Mouse (Mus musculus) hindbrain, embryonic 12.5 days (tissue): ENCODE measurements around the gene Wdr18. TPM values are rescaled to one million over a fixed set of nuclear protein-coding genes. Genes with fewer than 3 reads are reported as not detected.

Experiments used
- ATAC-seq: fragments of 200-750 bp; cut with Nextera tagmentation; 2 replicates; pipeline ENCODE4 v1.8.0; 2017; ENCODE audit warnings: moderate TSS enrichment; ENCODE audit not compliant: low FRiP score
- H3K27ac ChIP-seq: fragments of 300-500 bp; sonication (generic); 2 replicates; pipeline ENCODE4 v1.5.1; 2016; ENCODE audit warnings: mild to moderate bottlenecking
- H3K27me3 ChIP-seq: fragments of 300-500 bp; sonication (generic); 2 replicates; pipeline ENCODE4 v1.6.1; 2016; ENCODE audit warnings: mild to moderate bottlenecking
- H3K36me3 ChIP-seq: fragments of 300-500 bp; sonication (generic); 2 replicates; pipeline ENCODE4 v1.6.1; 2016; ENCODE audit warnings: mild to moderate bottlenecking
- H3K4me1 ChIP-seq: fragments of 300-500 bp; sonication (generic); 2 replicates; pipeline ENCODE4 v1.6.1; 2016
- H3K4me2 ChIP-seq: fragments of 300-500 bp; sonication (generic); replicated peaks from 2 replicates; pipeline ENCODE4 v1.6.1; 2016; ENCODE audit warnings: mild to moderate bottlenecking
- H3K4me3 ChIP-seq: fragments of 300-500 bp; sonication (generic); 2 replicates; pipeline ENCODE4 v1.5.1; 2016; ENCODE audit warnings: mild to moderate bottlenecking
- H3K9ac ChIP-seq: fragments of 300-500 bp; sonication (generic); 2 replicates; pipeline ENCODE4 v1.6.1; 2016; ENCODE audit warnings: mild to moderate bottlenecking, moderate library complexity
- H3K9me3 ChIP-seq: fragments of 300-500 bp; sonication (generic); replicated peaks from 2 replicates; pipeline ENCODE4 v1.6.1; 2016; ENCODE audit warnings: mild to moderate bottlenecking
- WGBS: fragments of 180-500 bp; shearing (Covaris S2); methylation state at CpG from one replicate; pipeline ENCODE4 v1.1.7; 2016; 5-methylcytosine and 5-hydroxymethylcytosine counted together
- polyA plus RNA-seq: library from polyadenylated mRNA; unstranded; fragments of >200 nt; fragmentation: Nextera tagmentation; extraction: Ambion mirVana; gene quantifications from 2 replicates; pipeline ENCODE4 v1.2.1, GENCODE M21; 2016

The Wdr18 gene
- polyA plus RNA-seq, 1 experiment from 2014 or later: 100 TPM

GRCm38 (mm10) chr10:80017361-80017760 lies 57.4 kb downstream of the Wdr18 start:
- 70% methylated on average over 3 of the region's 3 CpGs for WGBS
- no peaks in the 10 kb centered on the region for H3K36me3 ChIP-seq
- no peak for ATAC-seq

GRCm38 (mm10) chr10:80017771-80018170 lies 57.8 kb downstream of the Wdr18 start:
- H3K27ac ChIP-seq: no peak overlapping the region
- no peak overlapping the region for H3K4me2 ChIP-seq
- H3K9ac ChIP-seq: no peak overlapping the region
- peaks cover 70% of the 10 kb centered on the region for H3K27me3 ChIP-seq
- ATAC-seq: no peak
- no peaks in the 10 kb centered on the region for H3K36me3 ChIP-seq
- 0 out of 2 replicates have a peak, but pooled peaks cover 1% of the 10 kb centered on the region for H3K9me3 ChIP-seq
- H3K4me3 ChIP-seq: no peak overlapping the region
- 84% methylated on average over 14 of the region's 14 CpGs for WGBS
- peaks cover 10% of the 10 kb centered on the region for H3K4me1 ChIP-seq

More at GRCm38 (mm10) chr10:80017361-80017760, 57.4 kb downstream of the Wdr18 start:
- Histone ChIP-seq H3K9me3 (no peaks in the 10 kb centered on the region), H3K9ac (no peak overlapping the region), H3K4me3 (no peak overlapping the region), H3K27me3 (peaks cover 74% of the 10 kb centered on the region), H3K4me2 (no peak overlapping the region), H3K4me1 (peaks cover 10% of the 10 kb centered on the region), H3K27ac (no peak overlapping the region)

GRCm38 (mm10) chr10:80018739-80019297 lies 58.9 kb downstream of the Wdr18 start:
- Histone ChIP-seq H3K4me2 (peak overlapping the region; percentile 14; the same call in 1 of the 2 replicates), H3K9ac (no peak overlapping the region), H3K9me3 (0 out of 2 replicates have a peak, but pooled peaks cover 5% of the 10 kb centered on the region), H3K4me1 (peaks cover 10% of the 10 kb centered on the region), H3K4me3 (no peak overlapping the region), H3K27ac (no peak overlapping the region), H3K27me3 (peaks cover 60% of the 10 kb centered on the region), H3K36me3 (no peaks in the 10 kb centered on the region)
- no peak for ATAC-seq
- 6% methylated on average over 11 of the region's 15 CpGs for WGBS

GRCm38 (mm10) chr10:80019471-80020131 lies 59.6 kb downstream of the Wdr18 start:
- Histone ChIP-seq H3K9me3 (0 out of 2 replicates have a peak, but pooled peaks cover 5% of the 10 kb centered on the region), H3K4me1 (peaks cover 10% of the 10 kb centered on the region), H3K27me3 (peaks cover 52% of the 10 kb centered on the region), H3K9ac (peak overlapping the region; percentile 32; the same call in 1 of the 2 replicates), H3K4me2 (peak overlapping the region; percentile 14), H3K36me3 (no peaks in the 10 kb centered on the region), H3K27ac (no peak overlapping the region), H3K4me3 (peak overlapping the region; percentile 4; the same call in 1 of the 2 replicates)
- peak; percentile 54; the same call in 1 of the 2 replicates for ATAC-seq
- 8% methylated on average over 20 of the region's 20 CpGs for WGBS

Other genes starting within 250 kb of the Wdr18 start
- 0.45 and 0.48 TPM in 2 replicates for gene Hcn2, start 243.5 kb upstream of the Wdr18 start, polyA plus RNA-seq
- gene Polrmt, start 213.6 kb upstream of the Wdr18 start, polyA plus RNA-seq: 42.7 and 47.5 TPM in 2 replicates
- 0.42 and 0.72 TPM in 2 replicates for gene Fgf22, start 205.1 kb upstream of the Wdr18 start, polyA plus RNA-seq
- 103 and 108 TPM in 2 replicates for gene Rnf126, start 193.2 kb upstream of the Wdr18 start, polyA plus RNA-seq
- gene Fstl3, start 182.9 kb upstream of the Wdr18 start, polyA plus RNA-seq: 2.3 and 2.7 TPM in 2 replicates
- 0.23 and 0.30 TPM in 2 replicates for gene Prss57, start 169.2 kb upstream of the Wdr18 start, polyA plus RNA-seq
- gene Palm, start 166.6 kb upstream of the Wdr18 start, polyA plus RNA-seq: 189 and 198 TPM in 2 replicates
- 1.3 and 2.1 TPM in 2 replicates for gene Misp, start 139.2 kb upstream of the Wdr18 start, polyA plus RNA-seq
- gene Ptbp1, start 105.7 kb upstream of the Wdr18 start, polyA plus RNA-seq: 201 and 211 TPM in 2 replicates
- 11.8 and 14.1 TPM in 2 replicates for gene Prtn3, start 85.7 kb upstream of the Wdr18 start, polyA plus RNA-seq
- 289 and 290 TPM in 2 replicates for gene Plppr3, start 85.5 kb upstream of the Wdr18 start, polyA plus RNA-seq
- 0.56 TPM in 1 of 2 replicates, not detected in the other for gene Elane, start 73.9 kb upstream of the Wdr18 start, polyA plus RNA-seq
- not detected in 2 replicates for gene Cfd, start 69.3 kb upstream of the Wdr18 start, polyA plus RNA-seq
- 63.3 and 70.0 TPM in 2 replicates for gene Med16, start 51.2 kb upstream of the Wdr18 start, polyA plus RNA-seq
- gene Gm26602, start 49.3 kb upstream of the Wdr18 start, polyA plus RNA-seq: 25.5 and 54.9 TPM in 2 replicates
- gene Kiss1r, start 43.2 kb upstream of the Wdr18 start, polyA plus RNA-seq: 1.2 and 1.6 TPM in 2 replicates
- gene R3hdm4, start 38.9 kb upstream of the Wdr18 start, polyA plus RNA-seq: 173 and 184 TPM in 2 replicates
- gene Arid3a, start 33.1 kb upstream of the Wdr18 start, polyA plus RNA-seq: 4.7 and 5.3 TPM in 2 replicates
- 0.23 and 0.44 TPM in 2 replicates for gene Grin3b, start 10.6 kb downstream of the Wdr18 start, polyA plus RNA-seq
- gene Tmem259, start 24.2 kb downstream of the Wdr18 start, polyA plus RNA-seq: 23.1 and 25.5 TPM in 2 replicates
- gene Cnn2, start 28.4 kb downstream of the Wdr18 start, polyA plus RNA-seq: 178 and 204 TPM in 2 replicates
- 6.9 and 7.7 TPM in 2 replicates for gene Abca7, start 36.3 kb downstream of the Wdr18 start, polyA plus RNA-seq
- 8.7 and 8.9 TPM in 2 replicates for gene Arhgap45, start 56.5 kb downstream of the Wdr18 start, polyA plus RNA-seq
- 163 and 171 TPM in 2 replicates for gene Polr2e, start 79.6 kb downstream of the Wdr18 start, polyA plus RNA-seq
- gene Gpx4, start 87.0 kb downstream of the Wdr18 start, polyA plus RNA-seq: 449 and 484 TPM in 2 replicates
- gene Sbno2, start 145.4 kb downstream of the Wdr18 start, polyA plus RNA-seq: 15.1 TPM in 2 replicates
- 13.1 and 16.1 TPM in 2 replicates for gene Stk11, start 155.7 kb downstream of the Wdr18 start, polyA plus RNA-seq
- gene Atp5d, start 178.5 kb downstream of the Wdr18 start, polyA plus RNA-seq: 351 and 385 TPM in 2 replicates
- gene Cbarp, start 180.7 kb downstream of the Wdr18 start, polyA plus RNA-seq: 18.4 and 22.3 TPM in 2 replicates
- gene Midn, start 188.1 kb downstream of the Wdr18 start, polyA plus RNA-seq: 42.1 and 54.5 TPM in 2 replicates
- gene Cirbp, start 205.8 kb downstream of the Wdr18 start, polyA plus RNA-seq: 235 and 271 TPM in 2 replicates
- gene 1600002K03Rik, start 212.8 kb downstream of the Wdr18 start, polyA plus RNA-seq: 12.0 and 13.3 TPM in 2 replicates
- gene Efna2, start 219.3 kb downstream of the Wdr18 start, polyA plus RNA-seq: 49.3 and 50.5 TPM in 2 replicates